Mouse (Mus musculus): ENCODE measurements around the gene Fntb. TPM values are rescaled to one million over a fixed set of nuclear protein-coding genes. Genes with fewer than 3 reads are reported as not detected.
"Not testable (repeated sequence)": the region's sequence is repeated elsewhere in the genome, so short reads cannot be mapped to it uniquely, and the experiment has no call there.

Fntb gene
- polyA plus RNA-seq, 1 experiment: 81.0 TPM

- Histone ChIP-seq H3K4me3 (ENCODE audit: low read depth, low read length) (no peak overlapping the region), H3K9ac (ENCODE audit: low read depth, poor library complexity, severe bottlenecking) (no peak overlapping the region), H3K27me3 (ENCODE audit: control insufficient read depth, insufficient read depth, low read length, poor library complexity, severe bottlenecking) (no peaks in the 10 kb centered on the region), H3K36me3 (ENCODE audit: control insufficient read depth, insufficient read depth, low read length, poor library complexity, severe bottlenecking) (no peaks in the 10 kb centered on the region), H3K4me1 (ENCODE audit: control insufficient read depth, insufficient read depth, low read length) (peaks cover 10% of the 10 kb centered on the region), H3K27ac (ENCODE audit: insufficient read depth, low read length) (peak overlapping the region; percentile 66; the same call in 1 of the 2 replicates), H3K9me3 (replicated peaks; ENCODE audit: control insufficient read depth, insufficient read depth, low read length, poor library complexity, severe bottlenecking) (no peaks in the 10 kb centered on the region)
- no peak for TF ChIP-seq EP300 (IDR thresholded peaks at IDR 0.05; ENCODE audit: insufficient read depth, low read depth, low read length)
- no peak for TF ChIP-seq POLR2A (IDR thresholded peaks at IDR 0.05; ENCODE audit: insufficient read depth, low read length)
- no peak for TF ChIP-seq CTCF (IDR thresholded peaks at IDR 0.05; ENCODE audit: low read depth, low read length)
Observed at GRCm38 (mm10) chr12:76852419-76852818, 87.0 kb downstream of the Fntb start.

DNA sequence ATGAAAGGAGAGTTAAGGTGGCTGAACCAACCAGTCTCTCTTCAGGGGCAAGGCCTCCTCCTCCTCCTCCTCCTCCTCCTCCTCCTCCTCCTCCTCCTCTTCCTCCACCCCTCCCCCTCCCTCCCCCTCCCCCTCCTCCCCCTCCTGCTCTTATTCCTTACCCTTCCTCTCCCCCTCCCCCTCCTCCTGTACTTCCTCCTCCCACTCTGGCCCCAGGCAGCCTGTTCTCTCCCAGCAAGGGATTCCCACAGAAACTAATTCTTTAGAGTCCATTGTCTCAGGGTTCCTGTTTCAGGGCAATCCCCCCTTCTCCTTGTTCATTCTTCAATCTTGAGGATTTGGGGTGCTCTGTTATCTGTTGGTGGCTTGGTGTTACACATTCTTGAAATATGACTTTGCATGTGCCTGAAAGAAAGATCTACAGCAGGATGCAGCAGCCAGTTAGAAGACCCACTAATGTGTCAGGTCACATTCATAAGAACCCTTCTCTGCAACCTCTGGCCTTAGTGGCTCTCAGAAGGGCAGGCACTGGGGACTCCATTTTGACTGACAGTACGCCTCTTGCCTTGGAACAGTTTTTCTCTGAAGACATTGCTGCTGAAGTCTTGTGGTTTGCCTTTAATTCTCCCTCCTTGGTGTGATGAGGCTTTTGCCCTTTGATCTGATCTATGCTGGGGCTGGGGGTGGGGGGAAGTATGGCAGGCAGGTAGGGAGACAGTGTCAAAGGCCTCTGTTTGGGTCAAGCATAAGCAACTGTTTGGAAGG is 88.2 kb downstream of the Fntb start:
- TF ChIP-seq EP300 (IDR thresholded peaks at IDR 0.05; ENCODE audit: insufficient read depth, low read depth, low read length): 0 out of 2 replicates have a peak, but pooled peaks have one; percentile 31
- TF ChIP-seq POLR2A (IDR thresholded peaks at IDR 0.05; ENCODE audit: insufficient read depth, low read length): no peak
- TF ChIP-seq CTCF (IDR thresholded peaks at IDR 0.05; ENCODE audit: low read depth, low read length): no peak
- Histone ChIP-seq H3K9me3 (replicated peaks; ENCODE audit: control insufficient read depth, insufficient read depth, low read length, poor library complexity, severe bottlenecking) (no peaks in the 10 kb centered on the region), H3K36me3 (ENCODE audit: control insufficient read depth, insufficient read depth, low read length, poor library complexity, severe bottlenecking) (no peaks in the 10 kb centered on the region), H3K27me3 (ENCODE audit: control insufficient read depth, insufficient read depth, low read length, poor library complexity, severe bottlenecking) (no peaks in the 10 kb centered on the region), H3K4me3 (ENCODE audit: low read depth, low read length) (no peak overlapping the region), H3K9ac (ENCODE audit: low read depth, poor library complexity, severe bottlenecking) (0 out of 2 replicates have a peak overlapping the region, but pooled peaks have one; percentile 2), H3K27ac (ENCODE audit: insufficient read depth, low read length) (peak overlapping the region; percentile 90), H3K4me1 (ENCODE audit: control insufficient read depth, insufficient read depth, low read length) (peaks cover 10% of the 10 kb centered on the region)

GRCm38 (mm10) chr12:76857087-76857486 is 91.7 kb downstream of the Fntb start:
- H3K27ac ChIP-seq (ENCODE audit: insufficient read depth, low read length): no peak overlapping the region
- no peak overlapping the region for H3K4me3 ChIP-seq (ENCODE audit: low read depth, low read length)
- H3K9me3 ChIP-seq (replicated peaks; ENCODE audit: control insufficient read depth, insufficient read depth, low read length, poor library complexity, severe bottlenecking): no peaks in the 10 kb centered on the region
- no peak for TF ChIP-seq CTCF (IDR thresholded peaks at IDR 0.05; ENCODE audit: low read depth, low read length)
- no peak for TF ChIP-seq EP300 (IDR thresholded peaks at IDR 0.05; ENCODE audit: insufficient read depth, low read depth, low read length)
- no peak for TF ChIP-seq POLR2A (IDR thresholded peaks at IDR 0.05; ENCODE audit: insufficient read depth, low read length)
- peaks cover 10% of the 10 kb centered on the region for H3K4me1 ChIP-seq (ENCODE audit: control insufficient read depth, insufficient read depth, low read length)
- H3K27me3 ChIP-seq (ENCODE audit: control insufficient read depth, insufficient read depth, low read length, poor library complexity, severe bottlenecking): no peaks in the 10 kb centered on the region
- no peak overlapping the region for H3K9ac ChIP-seq (ENCODE audit: low read depth, poor library complexity, severe bottlenecking)
- H3K36me3 ChIP-seq (ENCODE audit: control insufficient read depth, insufficient read depth, low read length, poor library complexity, severe bottlenecking): no peaks in the 10 kb centered on the region

- not testable (repeated sequence) for H3K4me3 ChIP-seq (ENCODE audit: low read depth, low read length); H3K27me3 ChIP-seq (ENCODE audit: control insufficient read depth, insufficient read depth, low read length, poor library complexity, severe bottlenecking); H3K4me1 ChIP-seq (ENCODE audit: control insufficient read depth, insufficient read depth, low read length); H3K9ac ChIP-seq (ENCODE audit: low read depth, poor library complexity, severe bottlenecking); H3K36me3 ChIP-seq (ENCODE audit: control insufficient read depth, insufficient read depth, low read length, poor library complexity, severe bottlenecking); H3K9me3 ChIP-seq (replicated peaks; ENCODE audit: control insufficient read depth, insufficient read depth, low read length, poor library complexity, severe bottlenecking); H3K27ac ChIP-seq (ENCODE audit: insufficient read depth, low read length)
Observed at GRCm38 (mm10) chr12:76858788-76859187, 93.4 kb downstream of the Fntb start.

DNA sequence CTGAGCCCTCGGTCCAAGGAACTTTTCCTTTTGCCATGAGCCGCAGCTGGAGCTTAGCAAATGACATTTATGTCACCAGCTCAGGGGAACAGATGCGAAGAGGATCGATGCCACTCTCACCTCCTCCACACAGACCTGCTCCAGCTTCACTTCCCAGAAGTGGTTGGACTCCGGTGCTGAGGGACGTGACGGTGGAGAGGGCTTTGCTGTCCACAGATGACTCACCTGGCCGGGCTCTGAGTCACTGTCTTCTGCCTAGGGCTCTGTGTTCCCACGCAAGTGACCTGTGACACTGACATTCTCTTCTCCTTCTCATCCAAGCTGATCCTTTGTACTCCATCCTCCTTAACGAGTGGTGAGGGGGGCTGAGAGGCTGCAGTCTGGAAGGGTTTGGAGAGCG is 98.3 kb downstream of the Fntb start:
- TF ChIP-seq CTCF (IDR thresholded peaks at IDR 0.05; ENCODE audit: low read depth, low read length) (no peak), POLR2A (IDR thresholded peaks at IDR 0.05; ENCODE audit: insufficient read depth, low read length) (no peak), EP300 (IDR thresholded peaks at IDR 0.05; ENCODE audit: insufficient read depth, low read depth, low read length) (no peak)
- Histone ChIP-seq H3K4me3 (ENCODE audit: low read depth, low read length) (no peak overlapping the region), H3K9me3 (replicated peaks; ENCODE audit: control insufficient read depth, insufficient read depth, low read length, poor library complexity, severe bottlenecking) (no peaks in the 10 kb centered on the region), H3K4me1 (ENCODE audit: control insufficient read depth, insufficient read depth, low read length) (no peaks in the 10 kb centered on the region), H3K27me3 (ENCODE audit: control insufficient read depth, insufficient read depth, low read length, poor library complexity, severe bottlenecking) (no peaks in the 10 kb centered on the region), H3K36me3 (ENCODE audit: control insufficient read depth, insufficient read depth, low read length, poor library complexity, severe bottlenecking) (no peaks in the 10 kb centered on the region), H3K9ac (ENCODE audit: low read depth, poor library complexity, severe bottlenecking) (no peak overlapping the region), H3K27ac (ENCODE audit: insufficient read depth, low read length) (no peak overlapping the region)

DNA sequence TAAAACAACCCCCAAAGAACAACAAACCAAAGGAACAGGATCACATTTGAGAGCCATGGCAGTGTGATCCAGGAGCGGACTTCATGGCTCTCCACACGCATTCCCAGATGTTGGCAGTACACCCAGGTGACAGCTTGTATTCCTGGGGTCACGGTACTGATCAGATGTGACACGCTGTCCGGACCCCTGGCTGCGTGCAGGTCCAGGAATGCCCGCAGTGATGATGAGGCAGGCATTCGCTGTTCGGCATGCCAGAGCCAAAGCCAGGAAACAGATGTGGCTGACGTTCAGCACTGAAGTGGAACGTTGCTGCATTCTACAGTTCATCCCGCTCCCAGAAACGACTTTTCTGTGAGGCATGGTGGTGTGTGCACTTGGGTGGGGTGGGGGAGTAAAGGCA is 99.9 kb downstream of the Fntb start:
- H3K9ac ChIP-seq (ENCODE audit: low read depth, poor library complexity, severe bottlenecking): no peak overlapping the region
- no peaks in the 10 kb centered on the region for H3K36me3 ChIP-seq (ENCODE audit: control insufficient read depth, insufficient read depth, low read length, poor library complexity, severe bottlenecking)
- no peak overlapping the region for H3K27ac ChIP-seq (ENCODE audit: insufficient read depth, low read length)
- H3K4me3 ChIP-seq (ENCODE audit: low read depth, low read length): no peak overlapping the region
- TF ChIP-seq POLR2A (IDR thresholded peaks at IDR 0.05; ENCODE audit: insufficient read depth, low read length): no peak
- TF ChIP-seq EP300 (IDR thresholded peaks at IDR 0.05; ENCODE audit: insufficient read depth, low read depth, low read length): no peak
- no peak for TF ChIP-seq CTCF (IDR thresholded peaks at IDR 0.05; ENCODE audit: low read depth, low read length)
- H3K9me3 ChIP-seq (replicated peaks; ENCODE audit: control insufficient read depth, insufficient read depth, low read length, poor library complexity, severe bottlenecking): no peaks in the 10 kb centered on the region
- no peaks in the 10 kb centered on the region for H3K4me1 ChIP-seq (ENCODE audit: control insufficient read depth, insufficient read depth, low read length)
- no peaks in the 10 kb centered on the region for H3K27me3 ChIP-seq (ENCODE audit: control insufficient read depth, insufficient read depth, low read length, poor library complexity, severe bottlenecking)

Data from ES-Bruce4 (cell line).